Mouse (Mus musculus) forebrain, embryonic 13.5 days (tissue): ENCODE measurements around the gene Socs3. TPM values are rescaled to one million over a fixed set of nuclear protein-coding genes. Genes with fewer than 3 reads are reported as not detected.

Experiments used
- ATAC-seq: fragments of 200-750 bp; cut with Nextera tagmentation; 2 replicates; pipeline ENCODE4 v1.8.0; 2017
- H3K27ac ChIP-seq: fragments of 300-500 bp; sonication (generic); 2 replicates; pipeline ENCODE4 v1.5.1; 2015; ENCODE audit warnings: inconsistent platforms, mild to moderate bottlenecking, moderate library complexity
- H3K27me3 ChIP-seq: fragments of 300-500 bp; sonication (generic); 2 replicates; pipeline ENCODE4 v1.6.1; 2015; ENCODE audit warnings: mild to moderate bottlenecking, inconsistent platforms
- H3K36me3 ChIP-seq: fragments of 300-500 bp; sonication (generic); 2 replicates; pipeline ENCODE4 v1.6.1; 2015; ENCODE audit warnings: mild to moderate bottlenecking, inconsistent platforms; ENCODE audit not compliant: poor library complexity, severe bottlenecking
- H3K4me1 ChIP-seq: fragments of 300-500 bp; sonication (generic); 2 replicates; pipeline ENCODE4 v1.6.1; 2015; ENCODE audit warnings: inconsistent platforms
- H3K4me2 ChIP-seq: fragments of 300-500 bp; sonication (generic); 2 replicates; pipeline ENCODE4 v1.6.1; 2015; ENCODE audit warnings: inconsistent platforms, mild to moderate bottlenecking, moderate library complexity
- H3K4me3 ChIP-seq: fragments of 300-500 bp; sonication (generic); 2 replicates; pipeline ENCODE4 v1.5.1; 2015; ENCODE audit warnings: mild to moderate bottlenecking, inconsistent platforms
- H3K9ac ChIP-seq: fragments of 300-500 bp; sonication (generic); 2 replicates; pipeline ENCODE4 v1.6.1; 2015; ENCODE audit warnings: mild to moderate bottlenecking, inconsistent platforms
- H3K9me3 ChIP-seq: fragments of 300-500 bp; sonication (generic); replicated peaks from 2 replicates; pipeline ENCODE4 v1.6.1; 2016; ENCODE audit warnings: inconsistent platforms
- WGBS: fragments of 180-500 bp; shearing (Covaris S2); methylation state at CpG from one replicate; pipeline ENCODE4 v1.1.7; 2015; 5-methylcytosine and 5-hydroxymethylcytosine counted together
- polyA plus RNA-seq: library from polyadenylated mRNA; unstranded; fragments of >200 nt; fragmentation: Nextera tagmentation; extraction: Ambion mirVana; gene quantifications from 2 replicates; pipeline ENCODE4 v1.2.1, GENCODE M21; 2015

Socs3 gene
- polyA plus RNA-seq, 1 experiment from 2014 or later, result 12.4 TPM

DNA sequence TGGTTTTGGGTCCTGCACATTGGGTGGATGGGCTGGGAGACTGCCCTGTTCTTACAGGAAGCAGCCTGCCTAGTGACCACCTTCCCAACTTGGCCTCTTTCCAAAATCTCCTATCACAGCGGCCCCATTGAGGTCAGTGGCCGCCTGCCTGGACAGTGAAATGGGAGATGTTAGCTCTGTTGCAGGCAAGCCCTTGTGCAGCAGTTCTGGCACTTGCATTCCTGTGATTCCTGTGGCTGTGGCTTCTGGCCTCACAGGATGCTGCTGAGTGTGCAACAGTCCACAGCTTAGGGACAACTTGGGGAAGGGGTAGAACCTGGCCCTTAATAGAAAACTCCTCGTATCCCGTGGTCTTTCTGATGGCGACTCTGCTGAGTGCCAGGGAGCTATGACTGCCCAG is 33.9 kb upstream of the Socs3 start:
- H3K27me3 ChIP-seq, result no peaks in the 10 kb centered on the region
- no peak for ATAC-seq
- WGBS, result 91% methylated on average over 5 of the region's 5 CpGs

DNA sequence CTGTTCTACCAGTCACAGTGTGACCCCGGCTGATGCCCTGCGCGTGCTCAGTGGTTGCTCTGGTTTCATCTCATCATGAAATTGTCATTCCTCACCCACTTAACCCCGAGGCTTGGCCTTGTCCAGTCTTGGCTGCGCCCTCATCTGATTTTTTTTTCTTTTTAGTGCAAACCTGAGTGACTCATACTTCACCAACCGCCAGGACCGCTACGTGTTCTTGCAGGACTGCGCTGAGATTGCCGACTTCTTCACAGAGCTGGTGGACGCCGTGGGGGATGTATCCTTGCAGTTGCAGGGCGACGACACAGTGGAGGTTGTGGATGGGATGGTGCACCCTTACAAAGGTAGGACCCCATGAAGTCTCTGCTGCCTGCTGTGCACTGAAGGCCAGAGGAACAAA is 33.3 kb upstream of the Socs3 start:
- Histone ChIP-seq H3K4me3 (no peak overlapping the region), H3K9me3 (no peaks in the 10 kb centered on the region), H3K4me2 (no peak overlapping the region), H3K9ac (no peak overlapping the region), H3K4me1 (peaks cover 9% of the 10 kb centered on the region; the same call in 1 of the 2 replicates), H3K36me3 (peaks cover 87% of the 10 kb centered on the region), H3K27ac (no peak overlapping the region), H3K27me3 (no peaks in the 10 kb centered on the region)
- WGBS, result 97% methylated on average over 14 of the region's 14 CpGs
- no peak for ATAC-seq

More for the DNA sequence above, 33.9 kb upstream of the Socs3 start:
- Histone ChIP-seq H3K4me1 (peaks cover 9% of the 10 kb centered on the region; the same call in 1 of the 2 replicates), H3K9me3 (no peaks in the 10 kb centered on the region), H3K36me3 (peaks cover 82% of the 10 kb centered on the region), H3K9ac (no peak overlapping the region), H3K27ac (no peak overlapping the region), H3K4me2 (no peak overlapping the region), H3K4me3 (no peak overlapping the region)

DNA sequence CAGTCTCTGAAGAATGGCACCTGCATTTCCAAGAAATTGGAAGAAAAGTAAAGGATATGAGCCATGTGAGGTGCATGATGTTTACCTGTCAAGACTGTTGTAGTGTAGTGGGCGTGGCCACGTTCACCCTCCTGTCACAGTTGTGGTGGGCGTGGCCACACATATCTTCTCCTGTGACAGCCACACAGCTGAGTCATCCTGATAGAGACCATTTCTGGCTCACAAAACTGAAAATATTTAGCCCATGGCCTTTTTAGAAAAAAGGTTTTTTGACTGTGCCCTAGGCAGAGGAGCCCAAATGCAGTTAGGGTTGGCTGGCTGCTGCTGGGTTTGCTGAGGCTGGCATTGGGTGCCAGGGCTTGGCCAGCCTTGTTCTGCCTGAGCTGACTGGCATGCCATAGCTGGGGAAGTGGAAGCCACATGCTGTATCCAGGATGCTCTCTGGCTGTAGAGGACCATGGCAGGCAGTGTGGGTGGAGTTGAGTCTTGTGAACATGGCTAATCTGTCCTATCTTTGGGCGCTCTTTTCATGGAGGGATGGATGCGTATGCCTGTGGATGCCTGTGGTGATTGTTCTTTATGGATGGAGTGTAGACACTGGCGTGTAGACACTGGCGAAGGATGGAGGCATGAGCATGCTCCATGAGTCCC is 30.8 kb upstream of the Socs3 start:
- 0 out of 2 replicates have a peak, but pooled peaks cover 3% of the 10 kb centered on the region for H3K4me1 ChIP-seq
- no peak overlapping the region for H3K27ac ChIP-seq
- H3K9ac ChIP-seq, result no peak overlapping the region
- no peaks in the 10 kb centered on the region for H3K9me3 ChIP-seq
- H3K4me2 ChIP-seq, result no peak overlapping the region
- WGBS, result 95% methylated on average over 7 of the region's 7 CpGs
- H3K4me3 ChIP-seq, result no peak overlapping the region
- ATAC-seq, result no peak
- peaks cover 78% of the 10 kb centered on the region for H3K36me3 ChIP-seq
- no peaks in the 10 kb centered on the region for H3K27me3 ChIP-seq

DNA sequence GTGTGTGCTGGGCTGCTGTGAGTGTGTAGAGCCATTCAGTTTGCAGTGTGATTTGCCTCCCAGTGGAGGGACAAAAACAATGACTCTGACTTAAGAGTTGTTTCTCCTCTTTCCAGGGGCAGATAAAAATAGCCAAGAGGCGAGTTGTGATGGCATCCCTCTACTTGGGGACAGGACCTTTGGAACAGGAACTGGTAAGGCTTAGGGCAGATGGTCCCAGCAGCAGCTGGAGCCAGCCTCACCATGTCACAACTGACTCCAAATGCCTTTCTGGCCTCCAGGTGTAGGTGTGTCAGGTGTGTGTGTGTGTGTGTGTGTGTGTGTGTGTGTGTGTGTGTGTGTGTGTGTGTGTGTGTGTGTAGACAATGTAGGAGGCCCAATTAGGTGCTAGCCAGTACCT is 30.2 kb upstream of the Socs3 start:
- Histone ChIP-seq H3K4me3 (no peak overlapping the region), H3K9ac (no peak overlapping the region), H3K36me3 (peaks cover 72% of the 10 kb centered on the region), H3K9me3 (no peaks in the 10 kb centered on the region), H3K27me3 (no peaks in the 10 kb centered on the region), H3K27ac (no peak overlapping the region), H3K4me2 (no peak overlapping the region), H3K4me1 (0 out of 2 replicates have a peak, but pooled peaks cover 8% of the 10 kb centered on the region)
- WGBS, result 86% methylated on average over 1 of the region's 1 CpGs
- ATAC-seq, result no peak

DNA sequence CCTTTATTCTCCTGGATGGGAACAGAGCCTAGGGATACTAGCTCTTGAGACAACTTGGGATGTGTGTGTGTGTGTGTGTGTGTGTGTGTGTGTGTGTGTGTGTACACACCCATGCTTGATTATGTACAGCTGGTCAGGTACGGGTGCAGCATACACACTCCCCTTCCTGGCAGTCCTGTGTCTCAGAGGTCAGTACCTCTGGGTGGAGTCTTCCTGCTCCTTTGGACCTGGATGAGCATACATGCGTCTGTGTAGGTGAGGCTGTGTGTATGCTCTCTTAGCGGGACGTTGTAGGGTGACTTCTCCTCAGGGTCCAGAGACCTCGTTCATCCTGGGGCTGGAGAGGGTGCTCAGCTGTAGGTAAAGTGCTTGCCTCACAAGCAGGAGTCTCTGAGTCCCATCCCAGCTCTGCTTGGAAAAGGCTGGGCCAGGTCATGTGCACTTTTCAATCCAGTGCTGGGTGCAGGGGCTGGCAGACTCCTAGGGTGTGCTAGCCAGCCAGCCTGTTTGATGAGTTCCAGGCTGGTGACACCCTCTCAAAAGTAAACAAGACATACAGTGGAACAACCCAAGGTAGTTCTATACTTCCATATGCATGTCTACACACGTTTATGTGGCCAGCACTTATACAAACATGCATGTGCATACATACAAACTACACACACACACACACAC is 29.6 kb upstream of the Socs3 start:
- 0 out of 2 replicates have a peak, but pooled peaks cover 8% of the 10 kb centered on the region for H3K4me1 ChIP-seq
- H3K36me3 ChIP-seq, result peaks cover 65% of the 10 kb centered on the region
- H3K4me3 ChIP-seq, result no peak overlapping the region
- no peaks in the 10 kb centered on the region for H3K9me3 ChIP-seq
- no peak overlapping the region for H3K27ac ChIP-seq
- WGBS, result 92% methylated on average over 6 of the region's 6 CpGs
- H3K4me2 ChIP-seq, result no peak overlapping the region
- no peak overlapping the region for H3K9ac ChIP-seq
- no peaks in the 10 kb centered on the region for H3K27me3 ChIP-seq
- no peak for ATAC-seq

DNA sequence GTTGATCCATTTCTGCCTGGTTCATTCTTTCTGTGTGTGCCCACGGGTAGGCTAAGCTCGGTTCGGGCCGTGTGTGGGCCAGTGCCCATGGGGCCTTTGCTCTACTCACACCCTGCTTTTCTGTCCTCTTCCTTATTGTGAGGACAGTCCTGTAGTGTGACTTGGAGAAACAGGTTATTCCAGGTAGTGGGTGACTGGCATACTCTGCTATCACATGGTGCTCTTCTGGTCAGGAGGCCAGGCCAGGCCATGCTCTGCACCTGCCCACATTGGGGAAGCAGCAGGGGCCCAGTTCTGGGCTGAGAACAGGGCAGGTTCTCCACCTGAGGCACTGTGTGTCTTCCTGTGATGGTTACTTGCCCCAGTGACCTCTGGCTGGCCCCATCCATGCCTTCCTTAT is 28.5 kb upstream of the Socs3 start:
- no peak overlapping the region for H3K27ac ChIP-seq

DNA sequence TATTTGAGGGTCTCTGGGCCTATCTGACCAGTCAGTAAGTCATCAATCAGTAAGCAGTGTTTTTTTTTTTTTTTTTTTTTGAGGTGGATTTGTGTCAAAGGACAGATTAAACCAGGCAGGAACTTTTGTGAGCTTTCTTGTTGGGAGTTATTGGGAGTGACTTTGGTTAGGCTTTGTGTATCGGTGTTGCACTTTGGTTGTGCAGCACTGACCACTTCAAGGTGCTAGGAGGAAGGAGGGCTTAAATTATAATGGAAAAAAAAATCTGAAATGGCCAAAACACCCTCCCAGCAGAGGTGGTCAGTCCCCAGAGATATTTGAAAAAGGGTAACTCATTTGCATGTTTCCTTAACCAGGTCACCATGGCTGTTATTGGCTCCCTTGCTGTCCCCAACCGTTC is 27.2 kb upstream of the Socs3 start:
- Histone ChIP-seq H3K4me3 (no peak overlapping the region), H3K27me3 (no peaks in the 10 kb centered on the region), H3K27ac (no peak overlapping the region), H3K9me3 (no peaks in the 10 kb centered on the region), H3K36me3 (peaks cover 44% of the 10 kb centered on the region), H3K4me2 (no peak overlapping the region), H3K4me1 (0 out of 2 replicates have a peak, but pooled peaks cover 8% of the 10 kb centered on the region), H3K9ac (no peak overlapping the region)
- WGBS, result 86% methylated on average over 2 of the region's 2 CpGs
- ATAC-seq, result no peak

More for the DNA sequence above, 28.5 kb upstream of the Socs3 start:
- no peaks in the 10 kb centered on the region for H3K27me3 ChIP-seq
- WGBS, result 98% methylated on average over 4 of the region's 4 CpGs
- ATAC-seq, result no peak
- peaks cover 55% of the 10 kb centered on the region for H3K36me3 ChIP-seq
- no peaks in the 10 kb centered on the region for H3K9me3 ChIP-seq
- no peak overlapping the region for H3K4me3 ChIP-seq
- no peak overlapping the region for H3K4me2 ChIP-seq
- no peak overlapping the region for H3K9ac ChIP-seq
- H3K4me1 ChIP-seq, result 0 out of 2 replicates have a peak, but pooled peaks cover 8% of the 10 kb centered on the region

DNA sequence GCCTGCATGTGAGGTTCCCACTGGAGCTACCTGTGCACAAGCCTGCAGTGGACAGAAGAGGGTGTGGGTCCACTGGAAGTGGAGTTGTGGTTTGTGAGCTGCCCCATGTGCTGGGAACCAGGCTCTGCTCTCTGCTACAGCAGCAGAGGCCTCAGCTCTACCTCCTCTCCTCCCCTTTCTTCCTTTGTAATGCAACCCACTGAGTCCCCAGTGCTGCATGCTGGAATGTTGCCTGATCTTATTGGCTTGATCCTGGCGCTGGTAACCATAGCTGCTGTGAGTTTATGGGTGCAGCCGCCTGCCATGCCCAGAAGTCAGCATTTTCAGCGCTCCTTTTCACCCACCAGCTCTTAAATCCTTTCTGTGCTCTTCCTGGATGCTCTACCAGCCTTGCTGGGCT is 26.2 kb upstream of the Socs3 start:
- no peak for ATAC-seq

DNA sequence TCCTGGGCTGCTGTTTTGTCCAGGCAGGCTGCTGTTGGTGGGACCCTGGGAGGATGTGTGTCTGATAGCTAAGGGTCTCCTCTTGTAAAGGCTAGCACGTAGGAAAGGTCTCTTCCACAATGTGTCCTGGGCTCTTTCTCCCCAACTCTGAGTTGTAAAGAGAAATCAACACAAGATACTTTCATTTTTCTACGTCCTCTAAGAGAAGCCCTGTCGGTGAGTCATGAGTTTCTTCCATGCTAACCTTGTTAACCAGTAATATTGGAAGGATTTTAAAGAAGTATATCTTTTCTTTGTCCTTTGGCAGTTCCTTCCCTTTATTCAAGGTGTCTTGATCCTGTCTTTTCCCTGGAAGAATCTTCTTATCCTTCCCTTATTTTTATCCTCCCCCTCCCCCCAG is 25.8 kb upstream of the Socs3 start:
- Histone ChIP-seq H3K27me3 (no peaks in the 10 kb centered on the region), H3K9ac (no peak overlapping the region; the same call in 1 of the 2 replicates), H3K36me3 (peaks cover 30% of the 10 kb centered on the region), H3K4me1 (0 out of 2 replicates have a peak, but pooled peaks cover 16% of the 10 kb centered on the region), H3K9me3 (no peaks in the 10 kb centered on the region), H3K4me2 (no peak overlapping the region), H3K27ac (no peak overlapping the region), H3K4me3 (no peak overlapping the region)
- WGBS, result 53% methylated on average over 3 of the region's 3 CpGs
- no peak for ATAC-seq

More for the DNA sequence above, 26.2 kb upstream of the Socs3 start:
- Histone ChIP-seq H3K27ac (no peak overlapping the region), H3K9me3 (no peaks in the 10 kb centered on the region), H3K36me3 (peaks cover 34% of the 10 kb centered on the region), H3K27me3 (no peaks in the 10 kb centered on the region), H3K4me2 (no peak overlapping the region), H3K4me1 (0 out of 2 replicates have a peak, but pooled peaks cover 16% of the 10 kb centered on the region), H3K4me3 (no peak overlapping the region), H3K9ac (no peak overlapping the region)
- 31% methylated on average over 3 of the region's 3 CpGs for WGBS

DNA sequence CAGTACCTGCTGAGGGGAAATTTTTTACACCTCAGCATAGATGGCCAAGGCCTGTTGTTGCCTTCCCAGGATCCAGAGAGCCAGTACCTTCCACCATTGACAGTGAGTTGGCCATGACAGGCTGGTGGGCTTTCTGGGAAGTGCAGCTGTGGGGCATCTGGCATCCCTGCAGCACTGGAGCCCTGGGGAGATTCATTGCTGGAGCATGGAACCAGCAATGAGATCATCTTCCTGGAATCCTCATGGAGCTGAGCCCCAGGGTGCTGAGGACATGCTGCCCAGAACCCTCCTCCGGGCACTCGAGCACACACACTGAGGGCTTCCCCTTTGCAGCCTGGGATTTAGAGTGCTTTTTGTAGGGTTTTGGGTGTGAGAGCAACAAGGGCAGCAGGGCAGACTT is 25.4 kb upstream of the Socs3 start:
- no peak for ATAC-seq
- Histone ChIP-seq H3K9ac (no peak overlapping the region; the same call in 1 of the 2 replicates), H3K4me1 (peaks cover 20% of the 10 kb centered on the region; the same call in 1 of the 2 replicates)

DNA sequence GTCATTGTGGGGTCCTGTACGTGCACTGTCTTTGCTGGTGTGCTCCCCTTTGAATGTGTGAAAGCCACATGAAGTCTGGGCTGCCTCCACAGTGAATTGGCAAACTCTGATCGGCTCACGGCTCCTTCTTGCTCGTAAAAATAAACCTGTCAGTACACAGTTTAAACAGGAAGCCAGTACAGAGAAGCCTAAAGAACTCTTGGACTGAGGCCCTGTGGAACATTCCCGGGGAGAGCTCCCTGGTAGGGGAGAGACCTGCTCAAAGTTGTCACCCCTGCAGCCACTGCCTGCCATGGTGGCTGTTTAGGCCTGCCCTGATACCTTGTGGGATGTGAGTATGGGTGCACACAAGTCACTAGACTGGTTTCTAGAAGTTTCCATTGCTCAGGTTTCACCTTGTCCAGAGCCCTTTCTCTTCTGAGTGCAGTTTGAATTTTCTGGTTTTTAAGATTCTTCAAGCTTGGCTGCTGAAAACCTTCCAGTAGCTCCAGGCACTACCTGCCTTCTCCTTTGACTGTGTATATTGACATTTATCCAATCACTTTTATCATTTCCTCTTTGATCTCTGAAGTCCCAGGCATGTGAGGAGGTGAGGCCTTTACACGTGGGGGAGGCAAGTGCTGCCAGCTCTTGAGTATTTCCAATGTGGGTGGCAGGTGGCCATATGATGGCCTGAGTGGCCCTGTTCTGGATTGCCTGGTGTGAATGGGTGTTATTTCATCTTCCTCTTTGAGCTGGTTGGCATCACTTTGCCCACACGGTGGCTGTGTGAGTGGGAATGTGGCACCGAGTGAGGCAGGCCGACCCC is 24.6 kb upstream of the Socs3 start:
- H3K27ac ChIP-seq, result no peak overlapping the region
- H3K9me3 ChIP-seq, result no peaks in the 10 kb centered on the region
- H3K4me2 ChIP-seq, result no peak overlapping the region
- H3K9ac ChIP-seq, result no peak overlapping the region
- H3K27me3 ChIP-seq, result no peaks in the 10 kb centered on the region
- 78% methylated on average over 9 of the region's 9 CpGs for WGBS
- H3K4me1 ChIP-seq, result peaks cover 28% of the 10 kb centered on the region
- ATAC-seq, result no peak
- no peak overlapping the region for H3K4me3 ChIP-seq
- peaks cover 18% of the 10 kb centered on the region for H3K36me3 ChIP-seq

More for the DNA sequence above, 25.4 kb upstream of the Socs3 start:
- H3K9me3 ChIP-seq, result no peaks in the 10 kb centered on the region
- no peak overlapping the region for H3K4me2 ChIP-seq
- H3K4me3 ChIP-seq, result no peak overlapping the region
- no peak overlapping the region for H3K27ac ChIP-seq
- peaks cover 26% of the 10 kb centered on the region for H3K36me3 ChIP-seq
- no peaks in the 10 kb centered on the region for H3K27me3 ChIP-seq
- WGBS, result 50% methylated on average over 2 of the region's 2 CpGs
